Mouse (Mus musculus): ENCODE measurements around the gene Slc35d2.

The Slc35d2 gene

GRCm38 (mm10) chr13:64110421-64110820 is 18.7 kb downstream of the Slc35d2 start:
- DNase-seq (ENCODE audit: low spot score): no peak

- DNase-seq (ENCODE audit: low spot score): no peak
Observed at GRCm38 (mm10) chr13:64108381-64108850, 20.8 kb downstream of the Slc35d2 start.

- no peak for DNase-seq (ENCODE audit: low spot score)
Observed at GRCm38 (mm10) chr13:64107535-64107934, 21.6 kb downstream of the Slc35d2 start.

GRCm38 (mm10) chr13:64107105-64107504 is 22.1 kb downstream of the Slc35d2 start:
- DNase-seq (ENCODE audit: low spot score): no peak

GRCm38 (mm10) chr13:64105690-64106089 is 23.5 kb downstream of the Slc35d2 start:
- no peak for DNase-seq (ENCODE audit: low spot score)

GRCm38 (mm10) chr13:64100186-64100585 is 29.0 kb downstream of the Slc35d2 start:
- no peak for DNase-seq (ENCODE audit: low spot score)

- DNase-seq (ENCODE audit: low spot score): no peak
Observed at GRCm38 (mm10) chr13:64098992-64099391, 30.2 kb downstream of the Slc35d2 start.

- no peak for DNase-seq (ENCODE audit: low spot score)
Observed at GRCm38 (mm10) chr13:64093341-64093740, 35.8 kb downstream of the Slc35d2 start.

- DNase-seq (ENCODE audit: low spot score): no peak
Observed at GRCm38 (mm10) chr13:64092752-64093151, 36.4 kb downstream of the Slc35d2 start.

GRCm38 (mm10) chr13:64092141-64092540 is 37.0 kb downstream of the Slc35d2 start:
- no peak for DNase-seq (ENCODE audit: low spot score)

- no peak for DNase-seq (ENCODE audit: low spot score)
Observed at GRCm38 (mm10) chr13:64091006-64091405, 38.2 kb downstream of the Slc35d2 start.

- DNase-seq (ENCODE audit: low spot score): no peak
Observed at GRCm38 (mm10) chr13:64090278-64090677, 38.9 kb downstream of the Slc35d2 start.

GRCm38 (mm10) chr13:64089130-64089529 is 40.0 kb downstream of the Slc35d2 start, which contains the start of gene Hsd17b3:
TSS of gene Hsd17b3 (minus strand) at chr13:64089230.
- DNase-seq (ENCODE audit: low spot score): no peak

- DNase-seq (ENCODE audit: low spot score): no peak
Observed at GRCm38 (mm10) chr13:64088057-64088456, 41.1 kb downstream of the Slc35d2 start.

- no peak for DNase-seq (ENCODE audit: low spot score)
Observed at GRCm38 (mm10) chr13:64086036-64086435, 43.1 kb downstream of the Slc35d2 start.

- no peak for DNase-seq (ENCODE audit: low spot score)
Observed at GRCm38 (mm10) chr13:64083331-64083730, 45.8 kb downstream of the Slc35d2 start.

GRCm38 (mm10) chr13:64081012-64081919 is 47.9 kb downstream of the Slc35d2 start:
- no peak for DNase-seq (ENCODE audit: low spot score)

- no peak for DNase-seq (ENCODE audit: low spot score)
Observed at GRCm38 (mm10) chr13:64077591-64077990, 51.6 kb downstream of the Slc35d2 start.

- no peak for DNase-seq (ENCODE audit: low spot score)
Observed at GRCm38 (mm10) chr13:64076074-64076473, 53.1 kb downstream of the Slc35d2 start.

GRCm38 (mm10) chr13:64066653-64067052 is 62.5 kb downstream of the Slc35d2 start:
- no peak for DNase-seq (ENCODE audit: low spot score)

- DNase-seq (ENCODE audit: low spot score): no peak
Observed at GRCm38 (mm10) chr13:64064276-64064675, 64.9 kb downstream of the Slc35d2 start.

GRCm38 (mm10) chr13:64060935-64061506 is 68.1 kb downstream of the Slc35d2 start:
- no peak for DNase-seq (ENCODE audit: low spot score)

GRCm38 (mm10) chr13:64053959-64054358 is 75.2 kb downstream of the Slc35d2 start:
- no peak for DNase-seq (ENCODE audit: low spot score)

All from urinary bladder, postnatal 10 days (tissue).